Mouse (Mus musculus): ENCODE measurements at regions not wholly inside any gene's neighbourhood (a gene's known extent, or its start where the extent isn't known, plus 50 kb on each side); places are given as distances from the start of the nearest gene placed in this dataset.
"Not testable (repeated sequence)": the region's sequence is repeated elsewhere in the genome, so short reads cannot be mapped to it uniquely, and the experiment has no call there.

- DNase-seq (ENCODE audit: low read depth, low spot score) = peak; percentile 7
Observed at GRCm38 (mm10) chrX:50602461-50602875, 174.2 kb upstream of the Olfr1324 start.

DNA sequence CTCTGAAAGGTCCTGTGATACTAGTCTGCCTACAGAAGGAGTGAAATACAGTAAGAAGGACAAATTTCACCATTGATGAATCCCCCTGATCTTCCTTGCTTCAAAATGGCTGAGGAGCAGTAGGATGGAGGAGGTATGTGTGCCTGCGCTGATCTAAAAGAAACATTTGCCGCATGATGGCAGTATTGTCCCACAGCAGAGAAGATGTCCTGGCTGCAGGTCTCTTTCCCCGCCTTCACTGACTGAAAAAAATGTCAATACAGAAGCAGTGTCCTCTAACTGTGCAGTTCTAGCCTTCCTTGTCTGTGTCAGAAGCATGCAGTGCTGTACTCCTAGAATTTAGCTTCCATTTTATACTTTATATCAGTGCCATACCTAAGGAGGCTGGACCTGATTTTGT is 172.0 kb upstream of the Olfr1324 start:
- peak; percentile 39 for DNase-seq (ENCODE audit: low read depth, low spot score)

GRCm38 (mm10) chrX:50599780-50600179 is 171.5 kb upstream of the Olfr1324 start:
- peak; percentile 42 for DNase-seq (ENCODE audit: low read depth, low spot score)

DNA sequence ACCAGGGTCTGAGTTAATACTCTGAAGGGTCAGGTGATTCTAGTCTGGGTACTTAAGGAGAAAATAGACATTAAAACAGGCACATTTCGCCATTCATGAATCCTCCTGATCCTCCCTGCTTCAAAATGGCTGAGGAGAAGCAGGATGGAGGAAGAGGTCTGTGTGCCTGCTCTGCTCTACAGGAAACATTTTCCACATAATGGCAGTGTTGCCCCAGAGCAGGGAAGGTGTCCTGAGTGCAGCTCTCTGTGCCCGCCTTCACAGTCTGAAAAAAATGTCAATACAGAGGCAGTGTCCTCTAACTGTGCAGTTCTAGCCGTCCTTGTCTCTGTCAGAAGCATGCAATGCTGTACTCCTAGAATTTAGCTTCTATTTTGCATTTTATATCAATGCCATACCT is 169.3 kb upstream of the Olfr1324 start:
- not testable (repeated sequence) for DNase-seq (ENCODE audit: low read depth, low spot score)

- peak; percentile 50 for DNase-seq (ENCODE audit: low read depth, low spot score)
Observed at GRCm38 (mm10) chrX:50597105-50597504, 168.8 kb upstream of the Olfr1324 start.

- DNase-seq (ENCODE audit: low read depth, low spot score) = not testable (repeated sequence)
Observed at GRCm38 (mm10) chrX:50594976-50595375, 166.7 kb upstream of the Olfr1324 start.

- no peak for DNase-seq (ENCODE audit: low read depth, low spot score)
Observed at GRCm38 (mm10) chrX:50591477-50591876, 163.2 kb upstream of the Olfr1324 start.

DNA sequence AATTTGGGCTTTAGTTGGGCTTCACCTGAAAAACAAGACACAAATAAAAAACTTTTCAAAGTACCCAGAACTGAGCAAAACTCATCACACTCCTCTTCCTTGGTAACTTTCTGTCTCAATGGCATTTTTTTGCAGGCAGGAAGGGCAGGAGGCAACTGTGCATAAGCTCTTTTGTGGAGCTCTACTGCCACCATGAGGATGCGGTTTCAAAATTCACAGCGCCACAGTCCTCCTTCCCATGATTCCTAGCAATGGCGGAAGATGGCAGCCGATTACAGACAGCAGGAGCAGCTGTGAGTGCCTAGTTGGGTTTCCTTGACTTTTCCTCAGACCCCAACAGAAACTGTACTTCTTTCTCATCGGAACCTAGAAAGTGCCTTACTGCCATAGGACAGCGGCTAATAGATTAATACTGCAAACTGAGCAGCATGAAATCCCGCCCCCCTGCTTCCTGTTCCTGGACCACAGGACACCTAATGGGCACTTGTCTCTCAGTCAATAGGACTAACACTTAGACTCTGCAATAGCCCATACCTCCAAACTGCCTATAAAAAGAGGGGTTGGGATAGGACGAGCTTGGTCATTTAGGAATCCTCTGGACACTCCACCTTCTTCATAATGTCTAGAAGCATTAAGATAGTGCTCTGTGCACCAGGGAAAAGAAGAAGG is 162.5 kb upstream of the Olfr1324 start:
- DNase-seq (ENCODE audit: low read depth, low spot score) = no peak

DNA sequence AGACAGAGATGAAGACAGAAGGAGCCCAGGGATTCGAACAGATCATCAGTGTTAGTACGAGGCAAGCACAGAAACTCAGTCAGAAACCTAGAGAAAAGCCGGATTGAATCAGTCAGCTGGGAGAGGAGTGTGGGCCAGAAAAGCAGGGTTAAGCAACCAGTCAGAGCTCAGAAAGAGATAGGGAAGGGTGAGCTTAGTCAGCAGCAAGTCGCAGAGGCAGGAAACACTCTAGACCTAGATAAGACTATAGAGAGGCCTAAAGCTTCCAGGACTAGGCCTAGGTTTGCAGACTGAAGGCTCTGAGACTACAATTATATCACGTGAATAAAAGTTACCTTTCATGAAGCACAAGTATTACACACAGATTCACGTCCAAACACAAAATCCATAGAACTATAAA is 160.6 kb upstream of the Olfr1324 start:
- no peak for DNase-seq (ENCODE audit: low read depth, low spot score)

- DNase-seq (ENCODE audit: low read depth, low spot score) = peak; percentile 27
Observed at GRCm38 (mm10) chrX:50583741-50584580, 155.7 kb upstream of the Olfr1324 start.

- peak; percentile 12 for DNase-seq (ENCODE audit: low read depth, low spot score)
Observed at GRCm38 (mm10) chrX:50580200-50580599, 151.9 kb upstream of the Olfr1324 start.

DNA sequence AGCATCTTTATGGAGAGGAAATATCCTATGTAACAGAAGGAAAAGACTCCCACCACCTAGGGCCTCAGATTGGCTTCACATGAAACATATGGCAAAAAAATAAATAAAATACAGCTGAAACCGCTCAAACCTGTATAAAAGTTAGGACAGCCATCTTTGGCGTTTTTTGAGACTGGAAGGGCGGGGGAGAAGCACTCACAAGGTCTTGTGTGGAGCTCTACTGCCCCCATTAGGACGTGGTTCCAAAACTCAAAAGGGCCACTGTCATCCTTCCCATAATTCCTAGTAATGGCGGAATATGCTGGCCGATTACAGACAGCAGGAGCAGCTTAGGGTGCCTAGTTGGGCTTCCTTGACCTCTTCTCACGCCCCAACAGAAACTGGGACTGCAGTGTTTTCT is 148.5 kb upstream of the Olfr1324 start:
- peak; percentile 13 for DNase-seq (ENCODE audit: low read depth, low spot score)

GRCm38 (mm10) chrX:50572191-50573095 is 144.1 kb upstream of the Olfr1324 start:
- DNase-seq (ENCODE audit: low read depth, low spot score) = peak; percentile 16

- no peak for DNase-seq (ENCODE audit: low read depth, low spot score)
Observed at GRCm38 (mm10) chrX:50569087-50569486, 140.8 kb upstream of the Olfr1324 start.

GRCm38 (mm10) chrX:50566345-50566744 is 138.0 kb upstream of the Olfr1324 start:
- DNase-seq (ENCODE audit: low read depth, low spot score) = peak; percentile 31

DNA sequence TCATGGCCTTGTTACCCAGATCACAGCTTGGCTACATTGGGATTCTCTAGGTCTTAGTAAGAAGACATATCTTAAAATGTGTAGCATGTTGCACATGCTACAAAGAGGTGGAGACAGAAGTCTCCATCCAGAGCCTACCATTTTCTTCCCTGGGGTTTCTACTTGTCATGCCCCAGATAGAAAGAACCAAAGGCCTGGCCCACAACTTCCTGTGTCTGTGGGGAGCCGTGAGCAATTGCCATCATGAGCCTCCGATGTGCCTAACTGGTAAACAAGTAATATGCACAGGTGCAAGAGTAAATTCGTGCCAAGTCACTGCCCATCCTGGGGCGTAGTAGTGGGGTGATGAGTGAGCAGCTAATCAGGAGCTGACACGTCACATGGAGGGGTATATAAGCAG is 136.7 kb upstream of the Olfr1324 start:
- DNase-seq (ENCODE audit: low read depth, low spot score) = peak; percentile 12

DNA sequence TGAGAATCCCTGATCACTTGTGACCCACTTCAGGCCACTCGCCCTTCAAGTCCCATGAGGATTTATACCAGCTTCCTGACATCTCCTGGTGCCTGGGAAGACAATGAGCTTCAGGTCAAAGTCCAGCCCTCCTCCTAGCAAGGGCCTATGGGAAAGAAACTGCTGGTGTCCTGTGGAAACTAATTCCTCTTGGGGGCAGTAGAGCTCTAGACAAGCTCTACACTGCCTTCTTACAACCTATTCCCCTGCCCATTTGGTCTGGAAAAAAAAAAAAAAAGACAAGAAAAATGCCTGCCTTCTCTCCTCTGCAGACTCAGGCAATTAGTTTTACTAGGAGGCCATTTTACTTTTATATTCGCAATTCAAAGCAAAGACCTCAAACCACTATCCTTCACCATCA is 132.6 kb upstream of the Olfr1324 start:
- peak; percentile 44 for DNase-seq (ENCODE audit: low read depth, low spot score)

- DNase-seq (ENCODE audit: low read depth, low spot score) = peak; percentile 22
Observed at GRCm38 (mm10) chrX:50550297-50550696, 122.0 kb upstream of the Olfr1324 start.

DNA sequence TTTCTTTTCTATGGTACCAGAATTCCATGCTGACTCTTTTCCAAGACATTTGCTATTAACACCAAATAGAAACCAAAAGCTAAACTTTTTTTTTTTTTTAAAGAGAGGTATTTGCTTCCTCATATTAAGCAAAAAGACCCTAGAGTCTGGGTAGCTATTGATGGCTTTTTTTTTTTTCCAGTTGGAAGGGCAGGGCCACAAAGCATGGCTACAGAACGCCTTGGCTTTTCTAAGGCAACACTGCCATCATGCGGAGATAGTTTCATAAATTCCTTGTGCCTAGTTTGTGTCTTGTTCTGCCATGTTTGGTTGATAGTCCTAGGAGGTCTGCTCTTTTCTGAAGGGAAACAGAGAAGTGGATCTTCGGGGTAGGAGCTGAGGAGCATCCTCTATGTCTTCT is 121.4 kb upstream of the Olfr1324 start:
- peak; percentile 7 for DNase-seq (ENCODE audit: low read depth, low spot score)

DNA sequence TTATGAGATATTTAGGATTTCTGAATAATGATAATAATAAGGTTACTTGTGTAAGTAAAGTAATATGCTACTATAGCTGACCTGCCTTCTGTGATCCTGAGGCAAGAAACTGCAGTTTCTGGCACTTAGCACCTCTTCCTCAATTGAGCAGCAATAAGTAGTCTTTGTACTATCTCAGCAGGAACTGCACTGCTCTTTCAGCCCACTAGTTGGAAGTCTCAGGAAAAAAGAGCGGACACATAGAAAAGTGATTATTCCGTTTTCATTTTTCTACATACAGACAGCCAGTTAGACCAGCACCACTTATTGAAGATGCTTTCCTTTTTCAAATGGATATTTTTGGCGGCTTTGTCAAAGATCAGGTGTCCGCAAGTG is 109.5 kb upstream of the Olfr1324 start:
- DNase-seq (ENCODE audit: low read depth, low spot score) = peak; percentile 3

GRCm38 (mm10) chrX:50537122-50537784 is 109.0 kb upstream of the Olfr1324 start:
- DNase-seq (ENCODE audit: low read depth, low spot score) = peak; percentile 74
